Mouse (Mus musculus): ENCODE results near the gene Myo15. TPM values are rescaled to one million over a fixed set of nuclear protein-coding genes. Genes with fewer than 3 reads are reported as not detected.
A peak's percentile ranks its signal among the peaks of the same experiment; 100 is the strongest.

Gene Myo15
- polyA plus RNA-seq, 1 experiment: not detected

DNA sequence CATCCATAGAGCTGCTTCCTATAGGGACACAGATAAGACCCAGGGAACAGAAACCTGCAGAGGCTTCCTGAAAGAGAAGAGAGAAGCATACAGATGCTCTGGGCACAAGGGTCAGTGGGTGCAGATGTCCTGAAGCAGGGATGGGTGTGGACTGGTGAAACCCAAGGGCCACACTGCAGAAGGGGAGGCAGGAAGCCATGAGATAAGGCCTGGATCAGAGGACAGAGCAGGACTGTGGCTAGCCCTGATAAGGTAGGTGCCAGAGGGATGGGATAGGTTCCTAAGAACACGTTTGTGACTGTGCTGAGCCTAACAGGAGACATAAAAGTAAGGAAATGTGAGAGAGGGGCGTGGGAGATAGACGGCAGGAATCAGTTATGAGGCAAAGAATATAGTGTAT lies 17.1 kb downstream of the Myo15 start:
- TF ChIP-seq FLI1 (IDR thresholded peaks at IDR 0.05; ENCODE audit: low read length): no peak
- Histone ChIP-seq H3K4me3 (replicated peaks) (peak overlapping the region; percentile 44), H3K9me3 (no peaks in the 10 kb centered on the region), H3K27me3 (replicated peaks) (peaks cover 66% of the 10 kb centered on the region), H3K36me3 (replicated peaks; ENCODE audit: low read length) (no peaks in the 10 kb centered on the region), H3K4me1 (peaks cover 8% of the 10 kb centered on the region)

DNA sequence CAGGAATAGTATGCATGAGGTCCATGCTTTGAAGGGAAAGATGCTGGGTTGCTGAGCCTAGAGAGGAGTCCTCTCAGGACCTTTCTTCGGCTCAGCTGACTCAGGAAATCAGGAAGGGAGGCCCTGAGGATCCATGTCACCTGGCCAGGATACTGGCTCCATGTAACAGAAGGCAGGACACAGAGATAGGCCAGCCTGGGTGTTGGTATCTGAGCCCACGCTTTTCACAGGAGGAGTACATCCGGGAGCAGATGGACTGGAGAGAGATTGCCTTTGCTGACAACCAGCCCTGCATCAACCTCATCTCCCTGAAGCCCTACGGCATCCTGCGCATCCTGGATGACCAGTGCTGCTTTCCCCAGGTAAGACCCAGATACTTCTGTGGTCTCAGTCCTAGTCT lies 23.6 kb downstream of the Myo15 start:
- no peak for TF ChIP-seq FLI1 (IDR thresholded peaks at IDR 0.05; ENCODE audit: low read length)
- no peak for TF ChIP-seq GATA1 (IDR thresholded peaks at IDR 0.05; ENCODE audit: borderline replicate concordance, low read length)
- no peaks in the 10 kb centered on the region for H3K9me3 ChIP-seq
- H3K4me1 ChIP-seq: peaks cover 13% of the 10 kb centered on the region; the same call in 1 of the 2 replicates
- H3K4me3 ChIP-seq (replicated peaks): no peak overlapping the region
- H3K36me3 ChIP-seq (replicated peaks; ENCODE audit: low read length): no peaks in the 10 kb centered on the region
- peaks cover 72% of the 10 kb centered on the region for H3K27me3 ChIP-seq (replicated peaks)

DNA sequence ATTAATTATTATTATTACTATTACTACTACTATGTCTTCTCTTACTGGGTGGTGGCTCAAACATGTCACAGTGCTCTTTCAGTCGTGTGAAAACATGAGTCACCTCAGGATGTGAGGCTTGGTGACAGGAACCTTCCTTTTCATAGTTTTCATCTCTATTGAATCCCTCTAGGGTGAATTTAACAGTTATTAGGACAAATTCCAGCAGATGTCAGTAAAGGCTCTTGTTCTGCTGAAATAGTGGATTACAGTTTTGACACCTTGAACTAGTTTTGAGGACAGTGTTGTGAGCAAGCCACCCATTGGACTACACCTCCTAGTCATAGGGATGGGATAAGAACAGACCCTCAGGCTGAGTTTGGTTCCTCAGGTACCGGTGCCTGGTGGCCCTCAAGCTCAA lies 26.6 kb downstream of the Myo15 start:
- Histone ChIP-seq H3K4me3 (replicated peaks) (peak overlapping the region; percentile 38), H3K27me3 (replicated peaks) (peaks cover 91% of the 10 kb centered on the region), H3K9me3 (no peaks in the 10 kb centered on the region), H3K36me3 (replicated peaks; ENCODE audit: low read length) (no peaks in the 10 kb centered on the region), H3K4me1 (peaks cover 13% of the 10 kb centered on the region; the same call in 1 of the 2 replicates)
- TF ChIP-seq GATA1 (IDR thresholded peaks at IDR 0.05; ENCODE audit: borderline replicate concordance, low read length) (no peak), FLI1 (IDR thresholded peaks at IDR 0.05; ENCODE audit: low read length) (no peak)

DNA sequence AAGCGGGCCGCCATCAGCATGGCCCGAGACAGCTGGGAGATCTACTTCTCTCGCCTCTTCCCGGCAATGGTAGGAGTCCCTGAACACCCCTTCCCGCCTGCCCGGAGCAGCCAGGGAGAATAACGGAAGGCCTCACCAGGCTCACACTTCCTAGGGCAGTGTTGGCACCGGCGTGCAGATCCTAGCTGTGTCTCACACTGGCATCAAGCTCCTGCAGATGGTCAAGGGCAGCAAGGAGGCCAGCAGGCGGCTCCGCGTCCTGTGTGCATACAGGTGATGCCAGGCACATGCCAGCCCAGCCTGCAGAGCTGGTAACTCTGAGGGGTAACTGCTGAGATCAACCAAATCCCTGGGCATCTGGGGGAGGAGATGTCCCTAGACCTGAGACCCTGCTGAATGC lies 38.1 kb downstream of the Myo15 start:
- no peak overlapping the region for H3K4me3 ChIP-seq (replicated peaks)
- peaks cover 23% of the 10 kb centered on the region for H3K4me1 ChIP-seq
- no peaks in the 10 kb centered on the region for H3K9me3 ChIP-seq
- TF ChIP-seq GATA1 (IDR thresholded peaks at IDR 0.05; ENCODE audit: borderline replicate concordance, low read length) (no peak), FLI1 (IDR thresholded peaks at IDR 0.05; ENCODE audit: low read length) (no peak)
- H3K27me3 ChIP-seq (replicated peaks): peaks cover 93% of the 10 kb centered on the region
- H3K36me3 ChIP-seq (replicated peaks; ENCODE audit: low read length): no peaks in the 10 kb centered on the region

DNA sequence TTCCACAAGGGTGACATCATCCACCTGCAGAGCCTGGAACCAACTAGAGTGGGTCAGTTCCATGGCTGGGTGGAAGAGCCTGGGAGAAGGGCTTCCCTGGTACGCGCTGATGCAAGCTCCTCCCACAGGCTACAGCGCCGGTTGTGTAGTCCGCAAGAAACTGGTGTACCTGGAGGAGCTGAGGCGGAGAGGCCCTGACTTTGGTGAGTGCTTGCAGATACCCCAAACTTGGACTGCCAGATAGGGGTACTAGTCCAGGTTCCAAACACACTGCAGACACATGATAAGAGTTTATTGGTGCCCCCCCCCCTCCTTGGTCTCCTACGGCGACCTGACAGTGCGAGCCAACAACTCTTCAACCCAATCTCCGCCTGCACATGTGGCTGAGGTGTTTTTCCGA lies 39.8 kb downstream of the Myo15 start:
- Histone ChIP-seq H3K9me3 (no peaks in the 10 kb centered on the region), H3K4me3 (replicated peaks) (peak overlapping the region; percentile 85), H3K4me1 (peaks cover 23% of the 10 kb centered on the region), H3K36me3 (replicated peaks; ENCODE audit: low read length) (no peaks in the 10 kb centered on the region), H3K27me3 (replicated peaks) (peaks cover 81% of the 10 kb centered on the region)
- TF ChIP-seq FLI1 (IDR thresholded peaks at IDR 0.05; ENCODE audit: low read length): no peak
- no peak for TF ChIP-seq GATA1 (IDR thresholded peaks at IDR 0.05; ENCODE audit: borderline replicate concordance, low read length)

DNA sequence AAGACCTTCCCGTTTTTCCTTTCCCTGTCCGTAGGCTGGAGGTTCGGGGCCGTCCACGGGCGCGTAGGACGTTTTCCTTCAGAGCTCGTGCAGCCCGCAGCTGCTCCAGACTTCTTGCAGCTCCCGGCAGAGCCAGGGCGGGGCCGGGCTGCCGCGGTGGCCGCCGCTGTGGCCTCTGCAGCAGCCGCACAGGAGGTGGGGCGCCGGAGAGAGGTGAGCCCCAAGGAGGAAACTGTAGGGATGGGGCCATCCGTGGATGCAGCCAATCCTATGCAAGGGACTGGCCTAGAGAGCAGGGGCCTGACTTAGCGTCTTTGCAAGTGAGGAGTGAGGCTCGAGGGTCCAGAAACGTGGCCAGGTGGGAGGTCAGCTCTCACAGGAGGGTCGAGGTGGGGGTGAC lies 40.4 kb downstream of the Myo15 start:
- peaks cover 78% of the 10 kb centered on the region for H3K27me3 ChIP-seq (replicated peaks)
- H3K9me3 ChIP-seq: no peaks in the 10 kb centered on the region
- no peaks in the 10 kb centered on the region for H3K36me3 ChIP-seq (replicated peaks; ENCODE audit: low read length)
- TF ChIP-seq GATA1 (IDR thresholded peaks at IDR 0.05; ENCODE audit: borderline replicate concordance, low read length): no peak
- no peak for TF ChIP-seq FLI1 (IDR thresholded peaks at IDR 0.05; ENCODE audit: low read length)
- H3K4me1 ChIP-seq: peaks cover 23% of the 10 kb centered on the region
- peak overlapping the region; percentile 85 for H3K4me3 ChIP-seq (replicated peaks)

DNA sequence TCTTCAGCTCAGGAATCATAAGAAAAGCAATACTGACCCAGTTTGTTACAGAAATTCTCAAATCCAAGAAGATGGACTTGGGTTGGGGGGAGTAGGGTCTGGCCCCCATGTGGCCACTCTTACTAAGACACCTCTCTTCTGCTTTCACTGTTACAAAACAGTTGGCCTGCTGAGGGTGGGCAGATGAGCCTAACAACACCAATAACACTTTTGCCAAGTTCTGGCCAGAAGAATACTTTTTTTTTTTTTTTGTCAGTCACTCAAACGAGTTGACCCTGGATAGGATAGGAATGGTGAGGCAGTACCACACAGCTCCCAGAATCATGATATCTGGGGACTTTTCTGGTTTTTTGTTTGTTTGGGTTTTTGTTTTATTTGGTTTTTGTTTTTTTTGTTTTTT lies 42.8 kb downstream of the Myo15 start:
- no peaks in the 10 kb centered on the region for H3K36me3 ChIP-seq (replicated peaks; ENCODE audit: low read length)
- no peak overlapping the region for H3K4me3 ChIP-seq (replicated peaks)
- no peaks in the 10 kb centered on the region for H3K9me3 ChIP-seq
- peaks cover 71% of the 10 kb centered on the region for H3K27me3 ChIP-seq (replicated peaks)
- TF ChIP-seq GATA1 (IDR thresholded peaks at IDR 0.05; ENCODE audit: borderline replicate concordance, low read length): no peak
- peaks cover 23% of the 10 kb centered on the region for H3K4me1 ChIP-seq

DNA sequence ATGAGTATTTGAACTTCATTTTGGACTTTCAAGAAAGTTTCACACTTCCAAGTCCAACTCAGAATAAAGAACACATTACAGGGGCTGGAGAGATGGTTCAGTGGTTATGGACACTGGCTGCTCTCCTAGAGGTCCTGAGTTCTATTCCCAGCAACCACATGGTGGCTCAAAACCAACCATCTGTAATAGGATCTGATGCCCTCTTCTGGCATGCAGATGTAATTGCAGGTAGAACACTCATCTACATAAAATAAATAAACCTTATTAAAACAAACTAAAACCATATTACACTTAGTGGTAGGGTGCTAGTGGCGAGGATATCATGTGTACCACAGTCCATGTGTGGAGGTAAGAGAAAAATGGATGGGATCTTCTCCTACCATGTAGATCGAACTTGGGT lies 43.4 kb downstream of the Myo15 start:
- H3K36me3 ChIP-seq (replicated peaks; ENCODE audit: low read length): no peaks in the 10 kb centered on the region
- peaks cover 71% of the 10 kb centered on the region for H3K27me3 ChIP-seq (replicated peaks)
- no peak overlapping the region for H3K4me3 ChIP-seq (replicated peaks)
- no peak for TF ChIP-seq FLI1 (IDR thresholded peaks at IDR 0.05; ENCODE audit: low read length)
- no peak for TF ChIP-seq GATA1 (IDR thresholded peaks at IDR 0.05; ENCODE audit: borderline replicate concordance, low read length)
- H3K9me3 ChIP-seq: no peaks in the 10 kb centered on the region
- peaks cover 22% of the 10 kb centered on the region for H3K4me1 ChIP-seq

DNA sequence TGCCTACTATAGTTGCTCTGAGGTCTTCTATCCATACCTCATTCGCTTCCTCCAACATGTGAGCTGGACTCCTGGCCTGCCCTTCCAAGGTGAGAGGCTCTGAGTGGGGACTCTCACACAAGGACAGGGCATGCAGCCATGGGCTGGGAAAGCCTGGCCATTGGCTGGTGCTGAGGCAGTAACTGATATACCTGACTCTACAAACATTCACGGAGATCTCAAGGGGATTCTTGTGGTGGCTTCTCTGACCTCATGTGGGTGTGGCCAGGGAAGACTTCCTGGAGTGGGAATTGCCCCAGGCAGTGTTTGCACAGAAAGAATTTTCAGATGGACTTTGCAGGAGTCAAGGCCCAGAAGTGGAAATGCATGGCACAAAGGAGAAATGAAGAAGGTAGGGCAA lies 45.8 kb downstream of the Myo15 start:
- Histone ChIP-seq H3K9me3 (peaks cover 7% of the 10 kb centered on the region), H3K4me1 (peaks cover 6% of the 10 kb centered on the region), H3K36me3 (replicated peaks; ENCODE audit: low read length) (no peaks in the 10 kb centered on the region), H3K4me3 (replicated peaks) (no peak overlapping the region), H3K27me3 (replicated peaks) (peaks cover 65% of the 10 kb centered on the region)
- no peak for TF ChIP-seq FLI1 (IDR thresholded peaks at IDR 0.05; ENCODE audit: low read length)

DNA sequence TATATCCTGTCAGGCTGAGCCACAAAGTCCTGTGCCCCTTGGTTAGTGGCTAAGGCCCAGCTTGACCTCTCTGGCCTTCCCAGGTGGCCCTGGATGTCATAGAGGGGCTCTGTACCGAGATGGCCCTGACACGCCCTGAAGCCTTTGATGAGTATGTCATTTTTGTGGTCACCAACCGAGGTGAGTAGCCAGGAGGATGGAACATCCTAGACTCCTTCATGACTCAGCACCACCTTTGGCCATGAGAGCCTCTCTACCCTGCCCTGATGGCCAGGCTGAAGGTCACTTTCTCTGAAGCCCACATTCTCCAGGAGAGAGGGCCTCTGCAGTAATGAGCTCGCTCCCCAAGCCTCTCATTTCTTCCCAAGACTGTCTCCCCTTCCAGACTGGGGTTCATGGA lies 49.2 kb downstream of the Myo15 start:
- peaks cover 55% of the 10 kb centered on the region for H3K27me3 ChIP-seq (replicated peaks)
- H3K36me3 ChIP-seq (replicated peaks; ENCODE audit: low read length): no peaks in the 10 kb centered on the region
- no peak for TF ChIP-seq GATA1 (IDR thresholded peaks at IDR 0.05; ENCODE audit: borderline replicate concordance, low read length)
- peaks cover 18% of the 10 kb centered on the region for H3K9me3 ChIP-seq
- no peak overlapping the region for H3K4me3 ChIP-seq (replicated peaks)
- H3K4me1 ChIP-seq: peaks cover 3% of the 10 kb centered on the region; the same call in 1 of the 2 replicates

DNA sequence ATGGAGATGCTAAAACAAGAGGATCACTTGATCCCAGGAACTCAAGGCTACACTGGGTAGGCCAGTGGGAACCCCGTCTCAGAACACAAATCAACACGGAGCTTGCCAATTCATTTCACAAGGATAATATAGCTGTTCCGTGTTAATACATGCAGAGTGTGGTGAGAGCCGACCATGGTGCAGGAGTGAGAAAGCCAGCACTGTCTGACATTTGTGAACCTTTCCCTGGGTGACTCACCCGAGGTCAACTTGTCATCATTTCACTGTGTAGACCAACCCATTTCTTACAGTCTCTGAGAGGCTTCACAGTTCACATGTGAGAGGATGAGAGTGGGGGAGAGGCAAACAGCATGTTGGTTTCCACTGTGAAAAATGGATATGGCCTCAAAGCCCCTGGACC lies 52.9 kb downstream of the Myo15 start:
- TF ChIP-seq FLI1 (IDR thresholded peaks at IDR 0.05; ENCODE audit: low read length): no peak
- no peak for TF ChIP-seq GATA1 (IDR thresholded peaks at IDR 0.05; ENCODE audit: borderline replicate concordance, low read length)
- Histone ChIP-seq H3K27me3 (replicated peaks) (peaks cover 49% of the 10 kb centered on the region), H3K36me3 (replicated peaks; ENCODE audit: low read length) (no peaks in the 10 kb centered on the region), H3K9me3 (peaks cover 18% of the 10 kb centered on the region), H3K4me1 (peaks cover 8% of the 10 kb centered on the region; the same call in 1 of the 2 replicates), H3K4me3 (replicated peaks) (no peak overlapping the region)

Data from megakaryocyte, embryonic 14.5 days (primary cell).